Mouse (Mus musculus) heart, embryonic 14.5 days (tissue): ENCODE data around the gene Klf16. TPM values are rescaled to one million over a fixed set of nuclear protein-coding genes. Genes with fewer than 3 reads are reported as not detected.

Experiments used
- ATAC-seq: fragments of 200-750 bp; cut with Nextera tagmentation; 2 replicates; pipeline ENCODE4 v1.8.0; 2017; ENCODE audit warnings: low read depth, moderate TSS enrichment; ENCODE audit not compliant: insufficient number of reproducible peaks, insufficient read depth, low FRiP score
- H3K27ac ChIP-seq, 2 experiments: fragments of 200-500 bp in 1 of 2; fragments of 300-500 bp in 1 of 2; sonication (generic) in 1 of 2; replicated peaks in 1 of 2; 2 replicates each; pipeline ENCODE4 v1.5.1; 2012 to 2014; ENCODE audit warnings: low read depth in 2 of 2, low read length in 2 of 2, control low read depth in 1 of 2, mild to moderate bottlenecking in 1 of 2, mixed read lengths in 1 of 2; ENCODE audit not compliant: control insufficient read depth in 1 of 2, insufficient read depth in 1 of 2
- H3K27me3 ChIP-seq: fragments of 300-500 bp; sonication (generic); 2 replicates; pipeline ENCODE4 v1.6.1; 2014; ENCODE audit warnings: mild to moderate bottlenecking, low read length, control low read depth; ENCODE audit not compliant: control insufficient read depth, insufficient read depth
- H3K36me3 ChIP-seq: fragments of 300-500 bp; sonication (generic); 2 replicates; pipeline ENCODE4 v1.6.1; 2014; ENCODE audit warnings: mild to moderate bottlenecking, control low read depth, low read length, mixed read lengths; ENCODE audit not compliant: control insufficient read depth, insufficient read depth
- H3K4me1 ChIP-seq, 2 experiments: fragments of 200-500 bp in 1 of 2; fragments of 300-500 bp in 1 of 2; sonication (generic) in 1 of 2; 2 replicates each; pipeline ENCODE4 v1.6.1; 2012 to 2014; ENCODE audit warnings: low read length in 2 of 2, control low read depth in 1 of 2, mixed read lengths in 1 of 2; ENCODE audit not compliant: control insufficient read depth in 2 of 2, insufficient read depth in 2 of 2
- H3K4me2 ChIP-seq: fragments of 300-500 bp; sonication (generic); 2 replicates; pipeline ENCODE4 v1.6.1; 2014; ENCODE audit warnings: mild to moderate bottlenecking, low read length
- H3K4me3 ChIP-seq, 2 experiments: fragments of 200-500 bp in 1 of 2; fragments of 300-500 bp in 1 of 2; sonication (generic) in 1 of 2; 2 replicates each; pipeline ENCODE4 v1.5.1; 2012 to 2014; ENCODE audit warnings: low read length in 2 of 2, mild to moderate bottlenecking in 2 of 2, control low read depth in 1 of 2, low read depth in 1 of 2, moderate library complexity in 1 of 2; ENCODE audit not compliant: control insufficient read depth in 1 of 2, insufficient read depth in 1 of 2
- H3K9ac ChIP-seq: fragments of 300-500 bp; sonication (generic); 2 replicates; pipeline ENCODE4 v1.6.1; 2014; ENCODE audit warnings: mild to moderate bottlenecking, low read length
- H3K9me3 ChIP-seq: fragments of 300-500 bp; sonication (generic); 2 replicates; pipeline ENCODE4 v1.6.1; 2016; ENCODE audit warnings: low read length, control low read depth; ENCODE audit not compliant: control insufficient read depth
- WGBS: fragments of 180-500 bp; shearing (Covaris S2); extraction: QIAGEN DNeasy Blood & Tissue Kit; methylation state at CpG from one replicate; pipeline ENCODE4 v1.1.7; 2014; 5-methylcytosine and 5-hydroxymethylcytosine counted together
- polyA plus RNA-seq: library from polyadenylated mRNA; unstranded; fragments of >200 nt; fragmentation: Nextera tagmentation; extraction: Ambion mirVana; gene quantifications from 2 replicates; pipeline ENCODE4 v1.2.1, GENCODE M21; 2014

The Klf16 gene
- polyA plus RNA-seq, 1 experiment from 2014 or later, result 5.0 TPM

DNA sequence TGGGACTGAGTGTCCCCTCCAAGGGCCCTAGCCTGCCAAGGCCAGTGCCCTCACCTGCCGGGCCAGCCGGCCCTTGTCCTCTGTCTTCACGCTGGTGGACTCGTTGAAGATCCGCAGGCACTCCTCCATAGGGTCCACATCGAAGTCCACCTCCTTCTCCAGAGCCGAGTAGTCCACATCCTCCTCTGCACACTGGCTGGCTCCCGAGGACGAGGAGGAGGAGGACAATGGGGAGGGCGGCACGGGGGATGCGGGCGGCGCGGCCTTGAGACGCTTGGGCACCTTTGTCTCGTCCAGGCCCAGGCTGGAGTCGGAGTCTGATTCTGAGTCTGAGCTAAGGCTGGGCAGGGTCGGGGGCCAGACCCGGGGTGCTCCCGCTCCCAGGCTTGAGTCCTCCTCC is 27.8 kb downstream of the Klf16 start:
- H3K4me2 ChIP-seq, result no peak overlapping the region
- no peak overlapping the region for H3K9ac ChIP-seq
- ATAC-seq, result no peak
- H3K4me1 ChIP-seq, result peaks cover 11 to 13% of the 10 kb centered on the region in 2 experiments
- 88% methylated on average over 21 of the region's 21 CpGs for WGBS
- peaks cover 60% of the 10 kb centered on the region for H3K36me3 ChIP-seq
- no peaks in the 10 kb centered on the region for H3K9me3 ChIP-seq
- no peaks in the 10 kb centered on the region for H3K27me3 ChIP-seq
- H3K27ac ChIP-seq, result no peak overlapping the region
- no peak overlapping the region for H3K4me3 ChIP-seq

DNA sequence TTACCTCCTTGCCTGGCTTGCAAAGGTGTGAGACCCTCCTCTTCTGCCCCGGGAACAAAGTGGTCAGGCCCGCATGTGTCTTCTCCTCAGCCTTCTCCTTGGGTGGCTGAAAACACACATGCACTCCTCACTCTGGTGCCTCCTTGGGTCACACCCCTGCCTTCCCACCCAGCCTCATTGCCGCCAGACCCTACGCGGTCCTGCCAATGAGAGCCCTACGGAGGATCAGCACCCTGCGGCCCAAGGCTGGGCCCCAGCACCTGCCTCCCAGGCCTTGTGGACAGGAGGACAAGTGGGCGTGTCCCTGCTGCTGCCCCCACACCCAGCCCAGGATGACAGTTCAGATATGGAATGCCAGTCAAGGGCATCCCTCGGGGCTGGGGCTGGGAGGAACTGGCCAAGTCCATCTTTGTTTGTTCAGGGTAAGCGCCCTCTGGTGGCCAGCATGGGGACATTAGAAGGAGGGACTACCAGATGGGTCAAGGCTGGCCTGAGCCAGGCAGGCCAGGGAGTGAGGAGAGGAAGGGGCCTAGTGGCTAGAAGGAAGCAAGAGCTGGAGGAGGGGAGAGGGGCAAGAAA is 28.6 kb downstream of the Klf16 start:
- Histone ChIP-seq H3K27ac (no peak overlapping the region), H3K36me3 (peaks cover 68% of the 10 kb centered on the region), H3K4me1 (peaks cover 4 to 5% of the 10 kb centered on the region in 2 experiments), H3K27me3 (no peaks in the 10 kb centered on the region), H3K9me3 (no peaks in the 10 kb centered on the region), H3K4me3 (no peak overlapping the region), H3K4me2 (no peak overlapping the region), H3K9ac (no peak overlapping the region)
- ATAC-seq, result peak; percentile 51; the same call in 1 of the 2 replicates
- 68% methylated on average over 10 of the region's 10 CpGs for WGBS

DNA sequence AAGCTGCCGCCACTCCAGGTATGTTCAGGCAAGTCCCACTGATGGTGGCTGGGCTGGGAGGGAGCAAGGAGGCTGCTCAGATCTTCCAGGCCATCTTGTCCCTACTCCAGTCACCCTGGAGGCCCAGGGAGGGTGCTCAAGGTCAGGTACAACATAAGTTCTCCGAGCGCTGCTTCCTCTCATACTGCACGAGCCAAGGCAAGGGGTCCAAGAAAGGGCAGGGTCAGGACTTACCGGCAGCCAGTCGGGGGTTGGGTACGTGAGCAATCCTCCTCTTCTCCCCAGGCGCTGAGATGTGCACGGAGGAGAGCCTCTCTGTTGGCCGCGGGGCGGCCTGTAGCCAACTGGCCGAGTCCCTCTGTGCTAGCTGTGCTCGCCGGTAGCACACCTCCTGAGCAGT is 29.6 kb downstream of the Klf16 start:
- WGBS, result 90% methylated on average over 15 of the region's 15 CpGs
- ATAC-seq, result no peak
- Histone ChIP-seq H3K27ac (no peak overlapping the region), H3K4me3 (no peak overlapping the region), H3K4me2 (no peak overlapping the region), H3K36me3 (peaks cover 78% of the 10 kb centered on the region), H3K9me3 (no peaks in the 10 kb centered on the region), H3K27me3 (no peaks in the 10 kb centered on the region), H3K4me1 (no peaks in the 10 kb centered on the region; a peak in 1 of 4 replicates), H3K9ac (no peak overlapping the region)

DNA sequence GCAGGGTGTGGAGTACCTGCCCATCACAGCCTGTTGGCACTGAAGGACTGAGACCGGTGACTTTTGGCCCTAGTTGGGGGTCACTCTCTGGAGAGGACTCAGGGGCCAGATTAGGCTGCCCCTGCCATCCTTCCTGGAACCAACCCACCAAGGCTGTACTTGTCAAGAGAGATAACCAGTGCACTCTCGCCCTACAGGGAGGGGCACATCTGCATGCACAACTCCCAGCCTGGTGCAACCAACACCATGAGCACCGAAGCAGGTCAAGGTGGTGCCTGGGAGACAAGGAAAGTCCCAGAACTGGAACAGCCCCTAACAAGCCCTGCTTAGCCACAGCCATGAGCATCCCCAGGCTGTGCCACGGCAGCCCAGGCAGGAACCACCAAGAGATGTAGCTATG is 30.2 kb downstream of the Klf16 start:
- H3K4me2 ChIP-seq, result no peak overlapping the region
- H3K9me3 ChIP-seq, result no peaks in the 10 kb centered on the region
- H3K4me1 ChIP-seq, result no peaks in the 10 kb centered on the region; a peak in 1 of 4 replicates
- H3K27me3 ChIP-seq, result no peaks in the 10 kb centered on the region
- no peak overlapping the region for H3K4me3 ChIP-seq
- no peak overlapping the region for H3K27ac ChIP-seq
- peaks cover 84% of the 10 kb centered on the region for H3K36me3 ChIP-seq
- ATAC-seq, result no peak
- 89% methylated on average over 4 of the region's 4 CpGs for whole genome bisulfite sequencing
- H3K9ac ChIP-seq, result no peak overlapping the region

DNA sequence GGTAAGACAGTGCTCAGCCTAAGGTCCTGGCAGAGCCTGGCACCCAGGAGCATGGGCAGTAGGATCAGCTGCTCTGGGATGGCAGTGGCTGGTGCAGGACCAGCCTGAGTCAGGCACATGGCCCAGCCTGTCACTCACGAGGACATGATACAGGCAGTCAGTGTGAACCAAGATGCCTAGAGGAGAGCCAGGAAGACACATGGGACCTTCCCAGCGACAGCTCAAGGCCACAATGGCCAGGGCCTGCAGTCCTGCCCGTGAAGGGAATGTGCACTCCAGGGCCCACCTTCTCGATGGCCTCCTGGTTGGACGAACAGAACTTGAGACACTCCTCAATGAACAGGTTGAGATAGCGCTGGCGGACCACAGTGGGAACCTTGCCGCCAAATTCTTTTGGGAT is 31.5 kb downstream of the Klf16 start:
- Histone ChIP-seq H3K27ac (no peak overlapping the region), H3K4me3 (no peak overlapping the region), H3K9me3 (no peaks in the 10 kb centered on the region), H3K4me2 (no peak overlapping the region), H3K27me3 (no peaks in the 10 kb centered on the region), H3K9ac (no peak overlapping the region), H3K4me1 (no peaks in the 10 kb centered on the region; a peak in 1 of 4 replicates), H3K36me3 (peaks cover 94% of the 10 kb centered on the region)
- ATAC-seq, result no peak
- 87% methylated on average over 8 of the region's 8 CpGs for WGBS

DNA sequence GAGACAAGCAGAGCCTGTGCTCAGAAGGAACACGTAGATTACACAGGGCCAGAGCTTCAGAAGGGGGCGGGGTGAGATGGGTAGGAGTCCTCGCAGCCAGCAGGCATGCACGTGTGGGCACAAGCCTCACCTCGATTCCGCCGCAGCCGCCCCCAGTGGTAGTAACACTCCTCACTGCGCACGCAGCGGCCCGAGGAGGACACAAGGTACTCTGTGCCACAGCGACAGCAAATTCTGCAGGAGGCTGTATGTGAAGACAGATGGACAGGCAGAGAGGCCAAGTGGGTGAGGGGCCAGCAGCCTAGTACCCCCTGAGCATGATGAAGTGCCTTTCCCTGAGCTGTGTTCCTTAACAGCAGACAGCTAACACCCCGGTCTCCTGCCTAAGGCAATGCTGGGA is 33.2 kb downstream of the Klf16 start:
- Histone ChIP-seq H3K9ac (no peak overlapping the region), H3K4me2 (no peak overlapping the region), H3K36me3 (peaks cover 81% of the 10 kb centered on the region), H3K27ac (no peak overlapping the region), H3K4me1 (peaks cover 0 to 1% of the 10 kb centered on the region in 2 experiments; a peak in 2 of 4 replicates), H3K27me3 (no peaks in the 10 kb centered on the region), H3K4me3 (no peak overlapping the region), H3K9me3 (no peaks in the 10 kb centered on the region)
- no peak for ATAC-seq
- 92% methylated on average over 14 of the region's 14 CpGs for WGBS

DNA sequence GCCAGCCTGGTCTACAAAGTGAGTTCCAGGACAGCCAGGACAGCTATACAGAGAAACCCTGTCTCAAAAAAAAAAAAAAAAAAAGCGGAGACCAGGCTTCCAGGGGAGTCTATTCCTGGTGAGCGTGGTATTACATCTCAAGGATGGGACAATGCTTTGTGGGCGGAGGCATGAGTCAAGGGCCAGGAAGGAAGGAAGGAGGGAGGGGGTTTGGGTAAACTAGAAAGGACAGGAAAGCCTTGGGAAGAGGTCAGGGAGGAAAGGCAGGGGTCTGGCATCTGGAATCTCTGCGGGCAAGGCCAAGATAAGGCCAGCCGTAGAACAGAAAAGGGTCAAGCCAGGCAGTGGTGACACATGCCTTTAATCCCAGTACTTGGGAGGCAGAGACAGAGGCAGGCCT is 37.6 kb downstream of the Klf16 start:
- peak overlapping the region; percentile 53; the same call in 1 of the 2 replicates for H3K4me2 ChIP-seq
- ATAC-seq, result peak; percentile 8; the same call in 1 of the 2 replicates

More for the DNA sequence above, 37.6 kb downstream of the Klf16 start:
- no peak overlapping the region for H3K27ac ChIP-seq
- no peaks in the 10 kb centered on the region for H3K9me3 ChIP-seq
- 26% methylated on average over 5 of the region's 5 CpGs for WGBS
- no peak overlapping the region for H3K4me3 ChIP-seq
- H3K4me1 ChIP-seq, result peaks cover 2 to 11% of the 10 kb centered on the region in 2 experiments; a peak in 3 of 4 replicates
- no peak overlapping the region for H3K9ac ChIP-seq
- peaks cover 40% of the 10 kb centered on the region for H3K36me3 ChIP-seq
- H3K27me3 ChIP-seq, result peaks cover 16% of the 10 kb centered on the region
